Mouse (Mus musculus) hindbrain, embryonic 16.5 days (tissue): ENCODE data around the gene Plau. TPM values are rescaled to one million over a fixed set of nuclear protein-coding genes. Genes with fewer than 3 reads are reported as not detected.

Source experiments
- ATAC-seq: fragments of 200-750 bp; cut with Nextera tagmentation; 2 replicates; pipeline ENCODE4 v1.8.0; 2017; ENCODE audit warnings: moderate TSS enrichment, moderate library complexity
- H3K27ac ChIP-seq: fragments of 300-500 bp; sonication (generic); 2 replicates; pipeline ENCODE4 v1.5.1; 2014; ENCODE audit warnings: low read depth, mild to moderate bottlenecking, control low read depth, low read length, moderate library complexity
- H3K27me3 ChIP-seq: fragments of 300-500 bp; sonication (generic); replicated peaks from 2 replicates; pipeline ENCODE4 v1.6.1; 2014; ENCODE audit warnings: low read length; ENCODE audit not compliant: control insufficient read depth, insufficient read depth
- H3K36me3 ChIP-seq: fragments of 300-500 bp; sonication (generic); 2 replicates; pipeline ENCODE4 v1.6.1; 2014; ENCODE audit warnings: mild to moderate bottlenecking, low read length, moderate library complexity, mixed read lengths; ENCODE audit not compliant: control insufficient read depth, insufficient read depth
- H3K4me1 ChIP-seq: fragments of 300-500 bp; sonication (generic); 2 replicates; pipeline ENCODE4 v1.6.1; 2014; ENCODE audit warnings: low read depth, low read length; ENCODE audit not compliant: control insufficient read depth, insufficient read depth
- H3K4me2 ChIP-seq: fragments of 300-500 bp; sonication (generic); 2 replicates; pipeline ENCODE4 v1.6.1; 2014; ENCODE audit warnings: mild to moderate bottlenecking, low read length, control low read depth, moderate library complexity
- H3K4me3 ChIP-seq: fragments of 300-500 bp; sonication (generic); 2 replicates; pipeline ENCODE4 v1.5.1; 2014; ENCODE audit warnings: mild to moderate bottlenecking, low read length, control low read depth, moderate library complexity
- H3K9ac ChIP-seq: fragments of 300-500 bp; sonication (generic); 2 replicates; pipeline ENCODE4 v1.6.1; 2014; ENCODE audit warnings: low read depth, mild to moderate bottlenecking, control low read depth, low read length, moderate library complexity
- H3K9me3 ChIP-seq: fragments of 300-500 bp; sonication (generic); 2 replicates; pipeline ENCODE4 v1.6.1; 2014; ENCODE audit warnings: mild to moderate bottlenecking, low read length, moderate library complexity; ENCODE audit not compliant: control insufficient read depth
- WGBS: fragments of 180-500 bp; shearing (Covaris S2); extraction: QIAGEN DNeasy Blood & Tissue Kit; methylation state at CpG from one replicate; pipeline ENCODE4 v1.1.7; 2014; 5-methylcytosine and 5-hydroxymethylcytosine counted together
- polyA plus RNA-seq: library from polyadenylated mRNA; unstranded; fragments of >200 nt; fragmentation: Nextera tagmentation; extraction: Ambion mirVana; gene quantifications from 2 replicates; pipeline ENCODE4 v1.2.1, GENCODE M21; 2015

Plau gene
- polyA plus RNA-seq, 1 experiment from 2014 or later = 0.56 TPM

DNA sequence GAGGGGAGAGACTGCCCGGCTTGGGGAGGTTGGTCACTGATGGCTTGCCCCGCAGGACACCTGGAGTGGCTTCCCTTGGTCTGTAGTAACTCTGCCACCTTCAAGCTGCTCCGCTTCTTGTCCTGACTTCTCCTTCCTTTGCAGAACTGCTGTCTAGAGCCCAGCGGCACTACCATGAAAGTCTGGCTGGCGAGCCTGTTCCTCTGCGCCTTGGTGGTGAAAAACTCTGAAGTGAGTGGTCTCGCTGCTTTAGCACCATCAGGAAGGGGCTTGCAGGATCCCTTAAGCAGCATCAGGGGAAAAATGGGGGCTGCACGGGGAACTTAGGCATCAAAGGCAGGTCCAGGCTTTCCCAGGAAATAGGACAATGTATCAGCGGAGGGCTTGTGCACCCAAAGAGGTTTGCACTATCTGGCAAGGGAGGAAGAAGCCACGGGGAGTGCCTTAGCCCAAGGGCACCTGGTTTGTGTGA, 481 bp downstream of the Plau start:
- H3K4me2 ChIP-seq = peak overlapping the region; percentile 82
- peak; percentile 50 for ATAC-seq
- H3K4me3 ChIP-seq = peak overlapping the region; percentile 45
- H3K36me3 ChIP-seq = no peaks in the 10 kb centered on the region
- H3K27ac ChIP-seq = no peak overlapping the region
- peak overlapping the region; percentile 55 for H3K9ac ChIP-seq
- peaks cover 3% of the 10 kb centered on the region; the same call in 1 of the 2 replicates for H3K4me1 ChIP-seq
- no peaks in the 10 kb centered on the region for H3K9me3 ChIP-seq
- WGBS = 7% methylated on average over 10 of the region's 10 CpGs
- no peaks in the 10 kb centered on the region for H3K27me3 ChIP-seq

GRCm38 (mm10) chr14:20837681-20838080, 1.2 kb downstream of the Plau start:
- Histone ChIP-seq H3K27me3 (no peaks in the 10 kb centered on the region), H3K27ac (no peak overlapping the region), H3K9ac (no peak overlapping the region), H3K4me1 (peaks cover 3% of the 10 kb centered on the region; the same call in 1 of the 2 replicates), H3K4me3 (no peak overlapping the region), H3K4me2 (no peak overlapping the region), H3K9me3 (no peaks in the 10 kb centered on the region), H3K36me3 (no peaks in the 10 kb centered on the region)
- WGBS = 74% methylated on average over 7 of the region's 7 CpGs
- no peak for ATAC-seq

GRCm38 (mm10) chr14:20841526-20841925, 5.1 kb downstream of the Plau start:
- peaks cover 3% of the 10 kb centered on the region; the same call in 1 of the 2 replicates for H3K4me1 ChIP-seq
- no peaks in the 10 kb centered on the region for H3K9me3 ChIP-seq
- no peaks in the 10 kb centered on the region for H3K27me3 ChIP-seq
- H3K4me2 ChIP-seq = no peak overlapping the region
- H3K27ac ChIP-seq = no peak overlapping the region
- H3K36me3 ChIP-seq = no peaks in the 10 kb centered on the region
- 88% methylated on average over 2 of the region's 2 CpGs for WGBS
- no peak overlapping the region for H3K9ac ChIP-seq
- no peak for ATAC-seq
- H3K4me3 ChIP-seq = no peak overlapping the region

- no peak overlapping the region for H3K4me2 ChIP-seq
- H3K4me3 ChIP-seq = no peak overlapping the region
- WGBS = 80% methylated on average over 3 of the region's 3 CpGs
- no peaks in the 10 kb centered on the region for H3K4me1 ChIP-seq
- H3K27me3 ChIP-seq = no peaks in the 10 kb centered on the region
- H3K27ac ChIP-seq = no peak overlapping the region
- ATAC-seq = no peak
- no peaks in the 10 kb centered on the region for H3K9me3 ChIP-seq
- H3K9ac ChIP-seq = no peak overlapping the region
- H3K36me3 ChIP-seq = no peaks in the 10 kb centered on the region
Measured at GRCm38 (mm10) chr14:20842629-20843028, 6.2 kb downstream of the Plau start.

DNA sequence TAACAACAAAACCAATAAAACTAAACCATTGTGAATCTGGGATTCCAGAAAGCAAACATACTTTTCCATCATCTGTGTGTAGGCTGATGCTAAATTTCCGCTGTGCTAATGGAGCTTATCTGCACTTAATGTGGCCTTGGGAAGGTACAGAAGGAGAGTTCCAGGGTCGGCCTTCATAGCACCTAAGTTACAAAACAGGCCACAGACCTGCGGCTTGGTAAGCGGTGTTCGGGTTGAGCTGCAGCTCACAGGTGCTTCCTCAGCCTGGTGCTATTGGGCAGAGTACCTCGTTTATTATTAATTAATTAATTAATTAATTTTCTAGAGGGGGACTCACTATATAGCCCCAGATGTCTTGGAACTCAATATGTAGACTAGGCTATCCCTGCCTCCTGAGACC, 7.7 kb downstream of the Plau start:
- H3K9ac ChIP-seq = no peak overlapping the region
- H3K36me3 ChIP-seq = no peaks in the 10 kb centered on the region
- H3K27me3 ChIP-seq = no peaks in the 10 kb centered on the region
- WGBS = 89% methylated on average over 6 of the region's 6 CpGs
- H3K4me1 ChIP-seq = no peaks in the 10 kb centered on the region
- no peak for ATAC-seq
- H3K4me3 ChIP-seq = no peak overlapping the region
- no peak overlapping the region for H3K4me2 ChIP-seq
- H3K27ac ChIP-seq = no peak overlapping the region
- no peaks in the 10 kb centered on the region for H3K9me3 ChIP-seq

DNA sequence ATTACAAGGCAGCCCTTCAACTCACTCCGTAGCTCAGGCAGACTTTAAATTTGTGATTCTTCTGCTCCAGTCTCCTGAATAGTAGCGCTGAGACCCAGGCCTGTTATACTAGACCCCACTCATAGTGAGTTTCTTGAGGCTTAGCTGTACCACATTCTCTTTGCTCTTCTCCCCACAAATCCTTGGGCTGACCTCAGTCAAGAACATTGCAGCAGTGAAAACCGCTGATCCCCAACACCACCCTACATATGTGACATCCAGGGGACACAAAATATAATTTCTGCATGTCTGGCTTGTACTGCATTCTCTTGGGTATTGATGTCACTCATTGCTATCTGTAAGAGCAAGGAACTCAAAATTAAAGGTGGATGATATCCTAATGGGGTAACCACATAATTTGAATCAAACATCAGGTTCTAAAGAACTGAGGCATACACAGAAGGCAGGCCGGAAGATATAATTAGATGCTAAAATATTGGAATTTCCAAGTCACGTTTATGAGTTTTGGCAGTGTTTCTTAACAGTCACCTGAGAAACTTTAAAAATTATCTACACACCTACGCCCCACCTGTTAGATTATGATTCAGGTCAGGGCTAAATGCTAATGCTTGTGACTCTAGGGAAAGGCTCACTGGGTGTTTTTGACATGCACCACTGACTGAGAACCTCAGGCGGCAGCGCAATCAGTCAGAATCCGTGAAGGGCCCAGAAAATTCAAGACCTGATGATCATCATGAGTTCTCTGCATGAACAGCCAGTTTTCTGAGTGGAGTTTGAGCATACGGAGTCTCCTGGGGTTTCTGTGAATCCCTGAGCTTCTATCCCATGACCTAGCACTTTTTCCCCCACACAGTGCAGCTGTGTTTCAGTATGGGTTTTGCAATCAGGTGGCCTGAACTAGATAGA, 8.5 kb downstream of the Plau start:
- WGBS = 86% methylated on average over 10 of the region's 10 CpGs

DNA sequence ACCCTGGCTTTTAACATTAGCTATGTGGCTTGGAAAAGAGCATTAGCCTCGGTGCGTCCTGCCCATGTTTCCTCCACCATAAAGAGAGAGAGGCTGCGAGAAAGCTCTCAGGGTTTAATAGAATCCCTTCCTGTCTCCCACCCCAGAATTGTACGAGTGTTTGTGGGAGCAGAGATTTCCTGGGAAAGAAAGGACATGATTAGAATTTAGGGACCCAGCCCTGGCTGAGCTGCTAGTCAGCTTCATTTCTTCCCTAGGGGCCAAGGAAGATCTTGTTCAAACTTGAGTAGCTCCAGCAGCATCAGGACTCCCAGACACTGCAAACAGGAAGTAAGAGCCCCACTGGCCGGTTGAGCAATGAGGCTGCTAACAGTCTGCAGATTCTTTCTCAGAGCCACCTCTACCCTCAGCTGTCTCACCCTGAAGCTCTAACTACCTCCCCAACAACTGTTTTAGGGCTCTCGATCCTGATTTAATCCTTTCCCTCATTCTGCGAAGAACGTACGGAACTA, 9.2 kb downstream of the Plau start:
- 83% methylated on average over 9 of the region's 9 CpGs for WGBS
- H3K4me1 ChIP-seq = no peaks in the 10 kb centered on the region
- H3K9ac ChIP-seq = no peak overlapping the region
- H3K4me3 ChIP-seq = no peak overlapping the region
- H3K9me3 ChIP-seq = no peaks in the 10 kb centered on the region
- no peak overlapping the region for H3K27ac ChIP-seq
- H3K36me3 ChIP-seq = no peaks in the 10 kb centered on the region
- no peak overlapping the region for H3K4me2 ChIP-seq
- no peaks in the 10 kb centered on the region for H3K27me3 ChIP-seq
- ATAC-seq = no peak

More for the DNA sequence above, 8.5 kb downstream of the Plau start:
- no peak overlapping the region for H3K9ac ChIP-seq
- H3K4me2 ChIP-seq = no peak overlapping the region
- ATAC-seq = no peak
- no peak overlapping the region for H3K27ac ChIP-seq
- no peaks in the 10 kb centered on the region for H3K27me3 ChIP-seq
- no peak overlapping the region for H3K4me3 ChIP-seq
- no peaks in the 10 kb centered on the region for H3K4me1 ChIP-seq
- no peaks in the 10 kb centered on the region for H3K9me3 ChIP-seq
- H3K36me3 ChIP-seq = no peaks in the 10 kb centered on the region

GRCm38 (mm10) chr14:20846214-20846613, 9.8 kb downstream of the Plau start:
- no peaks in the 10 kb centered on the region for H3K4me1 ChIP-seq
- H3K4me3 ChIP-seq = no peak overlapping the region
- no peaks in the 10 kb centered on the region for H3K36me3 ChIP-seq
- WGBS = 85% methylated on average over 7 of the region's 7 CpGs
- H3K9me3 ChIP-seq = no peaks in the 10 kb centered on the region
- ATAC-seq = no peak
- no peaks in the 10 kb centered on the region for H3K27me3 ChIP-seq
- no peak overlapping the region for H3K9ac ChIP-seq
- H3K4me2 ChIP-seq = no peak overlapping the region
- no peak overlapping the region for H3K27ac ChIP-seq

DNA sequence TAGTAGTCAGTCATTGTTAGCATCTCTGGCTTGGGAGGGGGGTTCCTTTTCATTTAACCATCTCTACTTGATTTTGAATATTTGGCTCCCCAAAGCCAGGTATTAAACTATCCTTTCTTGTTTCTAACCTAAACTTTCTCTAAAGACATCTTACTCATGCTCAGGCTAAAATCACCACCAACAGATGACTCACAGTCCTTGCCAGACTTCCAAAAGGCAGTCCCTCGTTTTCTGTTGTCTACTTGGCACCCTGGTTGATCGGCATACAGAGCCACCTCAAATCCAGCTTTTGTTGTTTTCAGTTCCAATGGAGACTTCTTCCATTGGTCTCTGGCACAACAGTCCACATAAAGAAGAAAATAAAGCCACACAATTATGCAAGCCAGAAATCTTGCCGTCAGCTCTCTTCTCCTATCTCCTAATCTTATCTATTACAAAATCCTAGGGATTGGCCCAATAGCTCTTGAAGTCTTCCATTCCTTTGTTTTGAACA, 11.2 kb downstream of the Plau start:
- no peaks in the 10 kb centered on the region for H3K27me3 ChIP-seq
- no peak overlapping the region for H3K27ac ChIP-seq
- no peak overlapping the region for H3K4me3 ChIP-seq
- H3K4me1 ChIP-seq = no peaks in the 10 kb centered on the region
- ATAC-seq = no peak
- H3K36me3 ChIP-seq = no peaks in the 10 kb centered on the region
- H3K9me3 ChIP-seq = no peaks in the 10 kb centered on the region
- 82% methylated on average over 3 of the region's 3 CpGs for WGBS
- H3K4me2 ChIP-seq = no peak overlapping the region
- no peak overlapping the region for H3K9ac ChIP-seq
